Mouse (Mus musculus) kidney, embryonic 15.5 days (tissue): ENCODE measurements around the gene Mmp8. TPM values are rescaled to one million over a fixed set of nuclear protein-coding genes. Genes with fewer than 3 reads are reported as not detected.

ENCODE experiments used
- ATAC-seq: fragments of 200-750 bp; cut with Nextera tagmentation; replicated peaks from 2 replicates; pipeline ENCODE4 v1.8.0; 2017; ENCODE audit warnings: moderate TSS enrichment; ENCODE audit not compliant: low FRiP score
- H3K27ac ChIP-seq: fragments of 300-500 bp; sonication (generic); 2 replicates; pipeline ENCODE4 v1.5.1; 2015; ENCODE audit warnings: mild to moderate bottlenecking, inconsistent platforms
- H3K27me3 ChIP-seq: fragments of 300-500 bp; sonication (generic); 2 replicates; pipeline ENCODE4 v1.6.1; 2015; ENCODE audit warnings: inconsistent platforms
- H3K36me3 ChIP-seq: fragments of 300-500 bp; sonication (generic); 2 replicates; pipeline ENCODE4 v1.6.1; 2015; ENCODE audit warnings: inconsistent platforms
- H3K4me1 ChIP-seq: fragments of 300-500 bp; sonication (generic); 2 replicates; pipeline ENCODE4 v1.6.1; 2015; ENCODE audit warnings: inconsistent platforms
- H3K4me2 ChIP-seq: fragments of 300-500 bp; sonication (generic); 2 replicates; pipeline ENCODE4 v1.6.1; 2015; ENCODE audit warnings: moderate library complexity, mild to moderate bottlenecking, inconsistent platforms
- H3K4me3 ChIP-seq: fragments of 300-500 bp; sonication (generic); replicated peaks from 2 replicates; pipeline ENCODE4 v1.5.1; 2015; ENCODE audit warnings: mild to moderate bottlenecking, inconsistent platforms
- H3K9ac ChIP-seq: fragments of 300-500 bp; sonication (generic); 2 replicates; pipeline ENCODE4 v1.6.1; 2015; ENCODE audit warnings: mild to moderate bottlenecking, inconsistent platforms
- H3K9me3 ChIP-seq: fragments of 300-500 bp; sonication (generic); replicated peaks from 2 replicates; pipeline ENCODE4 v1.6.1; 2016; ENCODE audit warnings: inconsistent platforms
- WGBS: fragments of 180-500 bp; shearing (Covaris S2); methylation state at CpG from one replicate; pipeline ENCODE4 v1.1.7; 2015; ENCODE audit warnings: mixed read lengths; 5-methylcytosine and 5-hydroxymethylcytosine counted together
- polyA plus RNA-seq: library from polyadenylated mRNA; unstranded; fragments of >200 nt; fragmentation: Nextera tagmentation; extraction: Ambion mirVana; gene quantifications from 2 replicates; pipeline ENCODE4 v1.2.1, GENCODE M21; 2015

Mmp8 gene
- polyA plus RNA-seq: 0.65 and 0.87 TPM in 2 replicates

DNA sequence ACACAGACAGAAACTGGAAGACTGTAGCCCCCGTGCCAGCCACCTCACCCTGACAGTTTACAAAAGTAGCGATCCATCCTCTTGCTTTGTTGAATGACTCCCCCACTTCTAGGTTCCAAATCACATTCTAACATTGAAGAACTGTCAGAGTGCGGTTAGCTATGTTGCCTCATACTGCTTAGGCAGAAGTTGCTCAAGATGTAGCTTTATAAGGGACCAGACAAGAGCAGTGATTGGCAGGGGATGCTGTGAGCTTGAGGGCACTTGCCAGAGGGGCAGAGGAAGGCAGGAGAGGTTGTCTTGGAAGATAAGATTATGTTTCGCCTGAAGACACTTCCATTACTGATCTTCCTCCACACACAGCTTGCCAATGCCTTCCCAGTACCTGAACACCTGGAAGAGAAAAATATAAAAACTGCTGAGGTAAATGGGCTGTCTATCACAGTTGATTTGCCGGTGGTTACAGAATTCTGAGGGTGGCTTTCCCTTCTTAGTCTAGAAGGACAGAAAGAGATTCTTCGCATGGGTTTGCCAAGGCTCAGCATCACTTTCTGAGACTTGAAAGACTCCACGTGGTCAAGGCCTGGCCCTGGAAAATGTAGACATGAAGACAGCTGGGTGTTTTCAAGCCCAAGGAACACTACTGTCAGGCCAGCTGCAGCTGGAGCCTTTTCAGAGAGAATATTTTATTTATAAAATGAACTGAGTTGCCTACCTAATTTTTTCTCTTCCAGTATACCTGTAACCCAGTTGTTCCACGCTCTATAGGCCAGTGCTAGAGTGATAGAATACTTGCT is at the start of gene Mmp8:
Gene Mmp8, plus strand, starts transcription at position 236 of the 797 bp plus-strand sequence.
- no peaks in the 10 kb centered on the region for H3K4me1 ChIP-seq
- no peak within 1 kb of the TSS for H3K9ac ChIP-seq
- H3K27ac ChIP-seq: no peak within 1 kb of the TSS
- H3K4me2 ChIP-seq: no peak within 1 kb of the TSS
- H3K36me3 ChIP-seq: no peaks in the 10 kb centered on the region
- no peak within 1 kb of the TSS for H3K4me3 ChIP-seq
- no peaks in the 10 kb centered on the region for H3K27me3 ChIP-seq
- 0 out of 2 replicates have a peak, but pooled peaks have one; percentile 40 for ATAC-seq
- 70% methylated on average over 8 of the region's 8 CpGs for WGBS
- no peaks in the 10 kb centered on the region for H3K9me3 ChIP-seq

- Histone ChIP-seq H3K27me3 (no peaks in the 10 kb centered on the region), H3K4me3 (no peak overlapping the region), H3K9me3 (no peaks in the 10 kb centered on the region), H3K9ac (no peak overlapping the region), H3K27ac (no peak overlapping the region), H3K36me3 (no peaks in the 10 kb centered on the region), H3K4me1 (no peaks in the 10 kb centered on the region), H3K4me2 (no peak overlapping the region)
- no peak; the same call in 1 of the 2 replicates for ATAC-seq
- 46% methylated on average over 10 of the region's 10 CpGs for WGBS
These were observed 48.5 kb upstream of the Mmp8 start for GRCm38 (mm10) chr9:7509619-7510233.

- no peaks in the 10 kb centered on the region for H3K36me3 ChIP-seq
- no peak overlapping the region for H3K4me3 ChIP-seq
- H3K9me3 ChIP-seq: no peaks in the 10 kb centered on the region
- H3K4me2 ChIP-seq: no peak overlapping the region
- no peak overlapping the region for H3K9ac ChIP-seq
- H3K27me3 ChIP-seq: no peaks in the 10 kb centered on the region
- no peak overlapping the region for H3K27ac ChIP-seq
- no peak for ATAC-seq
- no peaks in the 10 kb centered on the region for H3K4me1 ChIP-seq
- WGBS: 72% methylated on average over 4 of the region's 4 CpGs
These were observed 40.2 kb upstream of the Mmp8 start for GRCm38 (mm10) chr9:7517944-7518571.

GRCm38 (mm10) chr9:7526255-7526940 is 31.9 kb upstream of the Mmp8 start:
- WGBS: 59% methylated on average over 4 of the region's 4 CpGs
- no peak for ATAC-seq
- H3K9me3 ChIP-seq: no peaks in the 10 kb centered on the region

DNA sequence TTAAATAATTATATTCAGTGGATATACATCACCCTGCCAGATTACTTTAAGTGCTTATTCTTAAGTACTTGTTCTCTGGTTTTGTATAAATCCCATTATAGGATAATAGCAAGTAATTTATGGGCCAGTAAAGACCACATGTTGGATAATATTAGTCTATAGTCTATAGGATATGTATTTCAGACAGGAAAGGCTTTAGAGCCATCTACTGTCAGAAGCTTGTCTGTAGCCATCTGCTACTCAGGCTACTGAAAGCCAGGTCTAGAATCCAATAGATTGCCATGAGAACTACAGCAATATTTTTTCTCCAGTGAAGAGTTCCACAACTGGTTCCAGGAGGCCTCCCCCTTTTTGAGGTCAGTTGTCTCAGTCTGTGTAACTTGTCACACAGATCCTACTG is 15.5 kb upstream of the Mmp8 start:
- Histone ChIP-seq H3K9me3 (no peaks in the 10 kb centered on the region), H3K36me3 (no peaks in the 10 kb centered on the region), H3K27ac (no peak overlapping the region), H3K27me3 (no peaks in the 10 kb centered on the region), H3K9ac (no peak overlapping the region), H3K4me2 (no peak overlapping the region), H3K4me3 (no peak overlapping the region), H3K4me1 (0 out of 2 replicates have a peak, but pooled peaks cover 4% of the 10 kb centered on the region)
- no peak for ATAC-seq

More at GRCm38 (mm10) chr9:7526255-7526940, 31.9 kb upstream of the Mmp8 start:
- no peaks in the 10 kb centered on the region for H3K27me3 ChIP-seq
- H3K9ac ChIP-seq: no peak overlapping the region
- no peaks in the 10 kb centered on the region for H3K36me3 ChIP-seq
- H3K27ac ChIP-seq: no peak overlapping the region
- no peak overlapping the region for H3K4me3 ChIP-seq
- no peak overlapping the region for H3K4me2 ChIP-seq
- H3K4me1 ChIP-seq: no peaks in the 10 kb centered on the region

- Histone ChIP-seq H3K9me3 (no peaks in the 10 kb centered on the region), H3K36me3 (no peaks in the 10 kb centered on the region), H3K9ac (no peak overlapping the region), H3K4me1 (0 out of 2 replicates have a peak, but pooled peaks cover 4% of the 10 kb centered on the region), H3K27ac (peak overlapping the region; percentile 7; the same call in 1 of the 2 replicates), H3K4me3 (no peak overlapping the region), H3K4me2 (no peak overlapping the region), H3K27me3 (no peaks in the 10 kb centered on the region)
- 48% methylated on average over 1 of the region's 1 CpGs for WGBS
- peak; percentile 61 for ATAC-seq
These were observed 13.3 kb upstream of the Mmp8 start for GRCm38 (mm10) chr9:7544923-7545457.

DNA sequence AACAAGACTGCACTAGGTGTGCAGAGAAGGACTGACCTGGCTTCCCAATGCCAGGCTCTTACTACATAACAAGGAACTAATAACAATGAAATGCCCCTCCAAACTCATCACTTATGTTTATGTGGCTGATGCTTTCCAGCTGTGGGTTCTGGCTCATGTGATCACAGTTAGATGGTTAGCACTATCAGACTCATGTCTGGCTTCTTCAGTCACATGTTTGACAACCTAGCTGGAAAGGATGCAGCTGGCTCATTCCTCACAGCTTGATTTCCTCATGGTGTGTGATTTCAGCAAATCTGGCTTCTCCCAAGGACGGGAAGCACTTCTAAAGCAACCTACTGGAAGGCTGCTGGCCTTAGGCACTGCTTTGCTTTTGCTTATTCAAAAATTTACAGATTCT is 12.8 kb upstream of the Mmp8 start:
- H3K4me3 ChIP-seq: no peak overlapping the region
- peak overlapping the region; percentile 7; the same call in 1 of the 2 replicates for H3K27ac ChIP-seq
- H3K4me2 ChIP-seq: no peak overlapping the region
- WGBS: 9% methylated on average over 1 of the region's 1 CpGs
- peak; percentile 95 for ATAC-seq
- H3K27me3 ChIP-seq: no peaks in the 10 kb centered on the region
- 0 out of 2 replicates have a peak, but pooled peaks cover 4% of the 10 kb centered on the region for H3K4me1 ChIP-seq
- no peaks in the 10 kb centered on the region for H3K9me3 ChIP-seq
- H3K9ac ChIP-seq: no peak overlapping the region
- no peaks in the 10 kb centered on the region for H3K36me3 ChIP-seq

DNA sequence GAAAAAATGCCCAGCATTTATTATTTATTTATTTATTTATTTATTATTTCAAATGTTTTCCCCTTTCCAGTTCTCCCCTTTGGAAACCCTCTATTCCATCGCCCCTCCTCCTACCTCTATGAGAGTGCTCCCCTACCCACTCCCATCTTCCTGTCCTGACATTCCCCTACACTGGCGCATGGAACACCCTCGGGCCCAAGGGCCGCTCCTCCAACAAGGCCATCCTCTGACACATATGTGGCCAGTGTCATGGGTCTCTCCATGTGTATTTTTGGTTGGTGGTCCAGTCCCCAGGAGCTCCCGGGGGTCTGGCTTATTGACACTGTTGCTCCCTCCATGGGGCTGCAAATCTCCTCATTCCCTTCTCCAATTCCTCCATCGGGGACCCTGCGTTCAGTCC is 12.3 kb upstream of the Mmp8 start:
- 82% methylated on average over 7 of the region's 7 CpGs for WGBS
- Histone ChIP-seq H3K36me3 (no peaks in the 10 kb centered on the region), H3K4me1 (0 out of 2 replicates have a peak, but pooled peaks cover 4% of the 10 kb centered on the region), H3K27me3 (no peaks in the 10 kb centered on the region), H3K4me2 (no peak overlapping the region), H3K9ac (no peak overlapping the region), H3K27ac (no peak overlapping the region), H3K9me3 (no peaks in the 10 kb centered on the region), H3K4me3 (no peak overlapping the region)
- peak; percentile 62; the same call in 1 of the 2 replicates for ATAC-seq

DNA sequence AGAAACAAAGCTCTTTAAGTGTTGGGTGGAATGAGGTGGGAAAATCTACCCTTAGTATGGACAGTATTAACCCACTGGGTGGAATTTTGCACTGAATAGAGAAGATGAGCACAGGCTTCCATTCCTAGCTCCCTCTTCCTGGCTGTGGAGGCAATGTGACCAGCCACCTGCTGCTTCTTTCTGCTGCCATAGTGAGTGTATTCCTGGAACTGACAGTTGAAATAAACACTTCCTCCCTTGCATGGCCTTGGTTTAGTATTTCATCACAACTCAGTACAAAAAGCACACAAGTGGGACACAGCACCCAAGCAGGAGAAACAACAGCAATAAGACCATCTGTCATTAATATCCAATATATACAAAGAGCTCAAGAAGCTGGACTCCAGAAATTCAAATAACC is 6.3 kb upstream of the Mmp8 start:
- Histone ChIP-seq H3K36me3 (no peaks in the 10 kb centered on the region), H3K4me1 (no peaks in the 10 kb centered on the region), H3K9ac (no peak overlapping the region), H3K27me3 (no peaks in the 10 kb centered on the region), H3K4me3 (no peak overlapping the region), H3K4me2 (no peak overlapping the region), H3K27ac (no peak overlapping the region), H3K9me3 (no peaks in the 10 kb centered on the region)
- no peak for ATAC-seq

- WGBS: 83% methylated on average over 3 of the region's 3 CpGs
- H3K4me3 ChIP-seq: no peak overlapping the region
- no peaks in the 10 kb centered on the region for H3K36me3 ChIP-seq
- no peaks in the 10 kb centered on the region for H3K4me1 ChIP-seq
- H3K27me3 ChIP-seq: no peaks in the 10 kb centered on the region
- no peak for ATAC-seq
- no peaks in the 10 kb centered on the region for H3K9me3 ChIP-seq
- H3K27ac ChIP-seq: no peak overlapping the region
- no peak overlapping the region for H3K4me2 ChIP-seq
- H3K9ac ChIP-seq: no peak overlapping the region
These were observed 4.7 kb upstream of the Mmp8 start for GRCm38 (mm10) chr9:7553536-7553935.

DNA sequence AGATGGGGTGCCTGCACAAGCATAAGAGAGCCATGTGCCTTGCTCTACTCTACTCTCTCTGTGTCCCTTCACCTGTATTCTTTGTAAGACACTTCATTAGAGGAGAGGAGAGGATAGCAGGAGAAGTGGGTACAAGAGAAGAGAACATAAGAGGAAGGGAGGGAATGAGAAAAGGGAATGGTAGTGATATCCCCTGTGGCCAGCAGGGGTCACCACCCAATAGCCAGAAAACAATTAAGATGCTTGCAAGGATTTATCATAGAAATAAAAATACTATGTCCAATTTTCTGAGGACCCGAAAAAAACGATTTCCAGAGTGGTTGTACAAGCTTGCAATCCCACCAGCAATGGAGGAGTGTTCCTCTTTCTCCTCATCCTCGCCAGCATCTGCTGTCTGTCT is 3.9 kb upstream of the Mmp8 start:
- ATAC-seq: no peak
- Histone ChIP-seq H3K9ac (no peak overlapping the region), H3K9me3 (no peaks in the 10 kb centered on the region), H3K36me3 (no peaks in the 10 kb centered on the region), H3K4me1 (no peaks in the 10 kb centered on the region), H3K27ac (no peak overlapping the region), H3K4me3 (no peak overlapping the region), H3K27me3 (no peaks in the 10 kb centered on the region), H3K4me2 (no peak overlapping the region)
- 45% methylated on average over 3 of the region's 3 CpGs for WGBS
